Mouse (Mus musculus) 3T3-L1 (cell line): Measurements from ENCODE around the gene Arhgap45.

Source experiments
- DNase-seq: peaks from one replicate; pipeline ENCODE4 v3.0.0-alpha.2; 2015; ENCODE audit warnings: low read depth, low spot score

Gene Arhgap45

GRCm38 (mm10) chr10:80016511-80016910 lies at the start of gene Arhgap45:
Arhgap45 (plus strand) TSS chr10:80016653.
- no peak for DNase-seq

GRCm38 (mm10) chr10:79966886-79967400 lies 49.5 kb upstream of the Arhgap45 start:
- no peak for DNase-seq

GRCm38 (mm10) chr10:79968181-79968580 lies 48.3 kb upstream of the Arhgap45 start:
- DNase-seq = no peak

GRCm38 (mm10) chr10:79969124-79969568 lies 47.3 kb upstream of the Arhgap45 start:
- DNase-seq = peak; percentile 67

- DNase-seq = no peak
Observed at GRCm38 (mm10) chr10:79970415-79971182, 45.9 kb upstream of the Arhgap45 start, which contains the start of gene Grin3b. Grin3b (plus strand) TSS chr10:79970715.

- no peak for DNase-seq
Observed at GRCm38 (mm10) chr10:79971183-79971497, 45.3 kb upstream of the Arhgap45 start.

- no peak for DNase-seq
Observed at GRCm38 (mm10) chr10:79972831-79973230, 43.6 kb upstream of the Arhgap45 start.

GRCm38 (mm10) chr10:79974087-79974486 lies 42.4 kb upstream of the Arhgap45 start:
- DNase-seq = no peak

- DNase-seq = no peak
Observed at GRCm38 (mm10) chr10:79974668-79975067, 41.8 kb upstream of the Arhgap45 start.

GRCm38 (mm10) chr10:79976071-79976721 lies 40.3 kb upstream of the Arhgap45 start:
- no peak for DNase-seq

GRCm38 (mm10) chr10:79976722-79977107 lies 39.7 kb upstream of the Arhgap45 start:
- no peak for DNase-seq

- DNase-seq = no peak
Observed at GRCm38 (mm10) chr10:79977324-79977723, 39.1 kb upstream of the Arhgap45 start.

- no peak for DNase-seq
Observed at GRCm38 (mm10) chr10:79978061-79978460, 38.4 kb upstream of the Arhgap45 start.

GRCm38 (mm10) chr10:79979401-79980155 lies 36.9 kb upstream of the Arhgap45 start:
- no peak for DNase-seq

GRCm38 (mm10) chr10:79983205-79983604 lies 33.2 kb upstream of the Arhgap45 start:
- DNase-seq = peak; percentile 18

- peak; percentile 47 for DNase-seq
Observed at GRCm38 (mm10) chr10:79983670-79984069, 32.8 kb upstream of the Arhgap45 start.

- DNase-seq = peak; percentile 94
Observed at GRCm38 (mm10) chr10:79984195-79984816, 32.1 kb upstream of the Arhgap45 start, which contains the start of gene Tmem259. Tmem259 (minus strand) TSS chr10:79984330.

GRCm38 (mm10) chr10:79984871-79985270 lies 31.6 kb upstream of the Arhgap45 start:
- DNase-seq = peak; percentile 100

GRCm38 (mm10) chr10:79985334-79986231 lies 30.9 kb upstream of the Arhgap45 start:
- peak; percentile 82 for DNase-seq

- peak; percentile 75 for DNase-seq
Observed at GRCm38 (mm10) chr10:79986232-79986878, 30.1 kb upstream of the Arhgap45 start.
